Mouse (Mus musculus): ENCODE data around the gene Mphosph6. TPM values are rescaled to one million over a fixed set of nuclear protein-coding genes. Genes with fewer than 3 reads are reported as not detected.

The Mphosph6 gene
- 47.9 and 60.1 TPM in 2 replicates for polyA plus RNA-seq (2012; rRNA removed)

GRCm38 (mm10) chr8:117801443-117802298, at the start of gene Mphosph6:
TSS of gene Mphosph6 (minus strand) at chr8:117801943.

Other genes with a start within 250 kb of the Mphosph6 start
- 0.72 and 0.94 TPM in 2 replicates for gene Sdr42e1, start 128.3 kb downstream of the Mphosph6 start, polyA plus RNA-seq (2012; rRNA removed)
- 0.52 and 1.0 TPM in 2 replicates for gene Hsd17b2, start 100.0 kb downstream of the Mphosph6 start, polyA plus RNA-seq (2012; rRNA removed)

Measured in central nervous system, embryonic 11.5 days (tissue).